Mouse (Mus musculus): Measurements from ENCODE around the gene Dnmt3a.

GRCm38 (mm10) chr12:3779639-3780038 is 26.2 kb upstream of the Dnmt3a start:
- TF ChIP-seq CTCF (IDR thresholded peaks at IDR 0.05; ENCODE audit: low read depth): no peak
- TF ChIP-seq EP300 (IDR thresholded peaks at IDR 0.05; ENCODE audit: low read depth): no peak
